Mouse (Mus musculus) thymus, postnatal 10 days (tissue): ENCODE data around the gene Mapk8ip1.

Source experiments
- DNase-seq, 2 experiments: peaks; one replicate each; pipeline ENCODE4 v3.0.0; 2021; ENCODE audit warnings: low spot score in 2 of 2

The Mapk8ip1 gene

DNA sequence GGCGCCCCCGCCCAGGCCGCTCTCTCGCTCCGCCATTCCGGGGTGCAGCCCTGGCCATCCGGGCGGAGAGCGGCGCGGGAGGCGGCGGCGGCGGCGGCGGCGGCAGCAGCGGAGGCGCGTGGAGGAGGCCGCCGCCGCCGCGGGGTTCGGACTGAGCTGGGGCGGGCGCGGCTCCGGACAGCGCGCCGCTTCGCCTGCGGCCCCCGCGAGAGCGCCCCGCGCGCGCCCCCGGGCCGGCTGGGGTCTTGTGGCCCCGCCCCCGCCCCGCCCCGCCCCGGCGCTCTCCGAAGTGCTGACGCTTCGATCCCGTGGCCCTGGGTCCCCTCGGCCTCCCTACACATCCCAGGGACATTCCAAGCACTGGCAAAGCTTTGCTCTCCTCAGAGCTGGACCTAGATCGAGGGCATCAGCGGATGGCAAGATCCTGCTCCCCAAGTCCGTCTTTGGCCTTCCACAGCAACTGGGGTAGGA lies at the start of gene Mapk8ip1:
Gene Mapk8ip1, minus strand, starts transcription at position 173 of the 471 bp plus-strand sequence.
- DNase-seq = no peak

GRCm38 (mm10) chr2:92447121-92447740 lies 46.2 kb upstream of the Mapk8ip1 start:
- no peak for DNase-seq

DNA sequence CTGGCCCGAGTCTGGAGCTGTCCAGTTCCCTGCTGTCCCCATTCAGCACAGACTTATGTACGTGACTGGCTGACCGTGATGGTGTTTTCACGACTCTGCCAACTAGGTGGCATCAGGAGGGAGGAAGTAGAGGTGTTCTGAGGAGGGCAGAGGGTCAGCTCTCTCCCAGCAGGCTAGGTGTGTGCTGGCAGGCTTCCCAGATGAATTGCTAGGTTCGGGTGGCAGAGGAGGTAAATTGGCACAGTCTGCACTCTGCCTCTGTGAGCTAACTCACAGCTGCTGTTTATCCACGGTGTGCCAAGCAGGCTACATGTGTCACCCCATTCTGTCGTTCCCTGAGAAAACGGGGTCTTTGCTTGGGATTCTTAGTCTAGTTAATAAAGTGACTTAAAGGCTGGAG lies 45.6 kb upstream of the Mapk8ip1 start:
- DNase-seq = no peak

DNA sequence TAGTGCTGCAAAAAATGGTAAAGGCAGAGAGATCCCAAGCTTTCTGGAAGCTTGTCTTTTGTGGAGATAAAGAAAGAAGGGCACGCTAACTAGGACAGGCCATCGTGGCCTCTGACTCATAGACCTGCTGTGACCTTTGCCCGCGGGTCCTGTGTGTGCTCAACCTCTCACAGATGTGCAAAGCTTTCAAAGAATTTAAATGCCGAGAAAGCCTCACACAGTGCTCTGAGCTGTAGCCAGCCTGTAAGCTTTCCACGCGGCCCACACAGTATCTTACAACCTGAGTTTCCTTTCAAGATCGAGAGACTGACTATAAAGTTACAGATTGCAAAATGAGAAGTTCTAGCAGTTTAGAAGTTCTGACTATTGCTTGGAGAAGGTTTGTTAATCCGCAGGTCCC lies 44.8 kb upstream of the Mapk8ip1 start:
- no peak for DNase-seq

GRCm38 (mm10) chr2:92444376-92444775 lies 43.3 kb upstream of the Mapk8ip1 start:
- no peak for DNase-seq

- DNase-seq = no peak
Observed at GRCm38 (mm10) chr2:92443313-92443712, 42.2 kb upstream of the Mapk8ip1 start.

DNA sequence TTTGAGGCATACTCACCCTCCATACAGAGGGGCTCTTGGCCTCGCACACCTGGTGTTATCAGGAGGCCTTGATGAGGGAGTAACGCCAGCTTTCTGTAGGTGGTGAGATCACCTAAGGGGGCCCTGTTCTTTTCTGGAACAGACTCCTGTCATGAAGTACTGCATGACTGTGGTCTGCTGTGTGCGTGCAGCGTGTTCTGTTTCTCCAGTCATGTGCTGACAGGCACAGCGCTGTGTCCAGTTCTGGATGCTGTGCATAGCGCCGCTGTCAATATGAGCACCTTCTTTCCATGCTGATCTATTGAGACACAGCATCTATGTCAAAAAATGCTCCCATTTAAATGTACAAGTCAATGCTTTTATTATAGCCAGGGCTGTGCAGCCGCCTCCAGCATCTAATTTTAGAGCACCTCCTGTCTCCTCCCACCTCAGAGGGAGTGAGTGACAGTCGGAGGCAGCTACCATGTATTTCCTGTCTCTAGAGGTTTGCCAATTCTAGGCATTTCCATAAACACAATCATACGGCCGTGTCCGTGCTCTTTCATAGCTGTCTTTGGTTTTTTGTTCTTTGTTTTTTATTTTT lies 41.4 kb upstream of the Mapk8ip1 start:
- DNase-seq = peak in 1 of 2 experiments; percentile 30

DNA sequence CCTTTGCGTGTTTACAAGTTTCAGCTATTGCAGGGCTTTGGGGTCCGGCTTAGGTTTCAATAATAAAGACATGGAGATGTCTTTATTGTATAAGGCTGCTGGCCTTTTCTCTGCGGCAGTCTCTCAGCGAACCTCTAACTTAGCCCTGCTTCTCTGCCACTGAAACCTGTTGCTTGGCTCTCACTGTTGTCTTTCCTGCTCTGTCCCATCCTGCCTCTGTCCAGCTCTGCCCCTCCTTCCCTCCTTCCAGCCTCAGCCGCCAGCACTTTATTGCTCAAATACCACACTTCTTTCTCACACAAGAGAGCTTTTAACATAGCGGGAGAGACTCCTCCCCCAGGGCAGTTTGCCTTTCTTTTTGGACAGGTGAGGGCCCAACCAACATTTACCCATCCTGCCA lies 39.4 kb upstream of the Mapk8ip1 start:
- DNase-seq = no peak

GRCm38 (mm10) chr2:92438567-92438966 lies 37.5 kb upstream of the Mapk8ip1 start:
- DNase-seq = no peak

DNA sequence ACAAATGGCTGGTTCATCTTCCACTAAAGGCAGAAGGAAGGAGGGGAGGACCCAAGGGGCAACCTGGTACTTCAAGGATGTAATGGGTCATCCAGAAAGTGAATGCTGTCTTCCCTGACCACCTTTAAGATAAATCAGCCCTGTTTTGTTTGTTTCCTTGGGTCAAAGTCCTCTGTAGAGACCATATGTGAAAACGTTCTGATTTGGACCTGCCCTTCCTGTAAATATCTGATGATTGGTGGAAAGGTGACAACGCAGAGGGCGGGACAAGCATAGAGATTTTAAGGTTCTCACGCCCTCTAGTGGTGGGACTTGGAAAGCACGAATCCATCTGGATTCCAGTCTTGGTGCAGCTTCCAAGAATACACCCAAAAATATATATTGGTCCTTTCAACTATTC lies 36.8 kb upstream of the Mapk8ip1 start:
- DNase-seq = peak; percentile 38 to 71

DNA sequence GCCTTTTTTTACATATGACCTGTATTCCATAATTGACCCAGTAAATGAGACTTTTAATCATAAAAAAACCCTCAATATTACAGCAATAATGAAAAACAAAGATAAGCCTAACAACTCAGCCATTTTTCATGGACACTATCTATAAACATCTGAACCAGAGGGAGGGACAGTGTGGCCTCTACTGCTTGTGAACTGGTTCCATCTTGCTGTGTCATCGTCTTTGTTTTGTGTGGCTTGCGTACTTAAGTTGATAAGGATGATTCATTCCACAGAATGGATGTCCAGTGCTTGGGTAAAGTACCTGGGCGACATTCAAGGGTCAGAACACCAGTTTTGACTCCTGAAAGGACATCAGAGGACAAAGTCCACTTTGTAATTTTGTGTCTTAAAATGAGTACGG lies 36.3 kb upstream of the Mapk8ip1 start:
- DNase-seq = no peak

- no peak for DNase-seq
Observed at GRCm38 (mm10) chr2:92435023-92435422, 34.0 kb upstream of the Mapk8ip1 start.

DNA sequence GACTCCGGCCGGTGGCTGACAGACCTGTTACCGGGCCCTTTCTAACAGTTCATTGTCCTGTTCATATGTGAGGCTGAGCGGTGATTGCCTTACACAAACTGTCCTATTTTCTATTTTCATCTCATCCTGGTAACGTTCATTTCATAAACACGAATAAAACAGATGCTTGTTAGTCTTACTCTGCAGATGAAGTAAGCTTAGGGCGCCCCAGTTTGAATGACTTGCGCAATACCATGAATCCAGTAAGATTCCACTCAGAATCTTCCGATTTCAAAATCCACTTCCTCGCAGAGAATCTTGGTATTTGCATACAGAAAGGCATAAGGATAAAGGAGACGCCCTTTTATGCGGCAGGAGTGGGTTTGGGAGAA lies 33.3 kb upstream of the Mapk8ip1 start:
- DNase-seq = no peak

DNA sequence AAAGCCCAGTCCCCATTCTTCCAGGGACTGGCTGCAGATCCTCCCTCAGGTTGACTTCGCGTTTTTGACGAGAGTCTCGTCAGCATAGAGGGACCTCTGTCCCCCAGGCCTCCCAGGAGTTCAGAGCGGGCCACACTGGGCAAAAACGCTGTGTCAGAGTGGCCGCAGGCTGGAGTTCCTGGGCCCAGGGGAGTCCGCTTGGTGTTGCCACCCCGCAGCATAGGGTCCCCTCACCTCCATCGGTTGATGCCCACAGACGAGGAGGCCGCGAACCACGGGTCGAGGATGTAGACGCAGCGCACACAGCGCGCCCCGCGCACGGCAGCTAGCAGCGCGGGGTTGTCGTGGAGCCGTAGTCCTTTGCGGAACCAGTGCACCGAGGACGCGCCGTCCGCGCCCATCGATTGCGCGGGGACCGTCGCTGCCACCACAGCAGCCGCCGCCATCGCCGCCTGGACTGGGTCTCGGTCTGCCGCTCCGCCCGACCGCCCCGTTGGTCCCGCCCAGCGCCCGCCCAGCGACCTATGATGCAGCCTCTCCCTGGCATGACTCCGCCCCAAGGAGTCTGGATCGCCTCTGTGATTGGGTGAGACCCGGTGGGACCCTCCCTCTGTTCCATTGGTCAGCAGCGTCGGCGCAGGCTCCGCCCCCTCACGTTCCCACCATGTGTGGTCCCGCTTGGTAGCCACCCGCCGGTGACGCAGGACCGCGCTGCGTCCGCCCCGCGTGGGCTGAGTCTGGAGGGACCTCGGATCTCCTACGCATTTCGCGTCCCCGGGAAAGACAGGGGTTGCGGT lies 32.7 kb upstream of the Mapk8ip1 start, which contains the start of gene Cry2:
Gene Cry2, minus strand, starts transcription at position 466 of the 797 bp plus-strand sequence.
- peak; percentile 96 to 97 for DNase-seq

DNA sequence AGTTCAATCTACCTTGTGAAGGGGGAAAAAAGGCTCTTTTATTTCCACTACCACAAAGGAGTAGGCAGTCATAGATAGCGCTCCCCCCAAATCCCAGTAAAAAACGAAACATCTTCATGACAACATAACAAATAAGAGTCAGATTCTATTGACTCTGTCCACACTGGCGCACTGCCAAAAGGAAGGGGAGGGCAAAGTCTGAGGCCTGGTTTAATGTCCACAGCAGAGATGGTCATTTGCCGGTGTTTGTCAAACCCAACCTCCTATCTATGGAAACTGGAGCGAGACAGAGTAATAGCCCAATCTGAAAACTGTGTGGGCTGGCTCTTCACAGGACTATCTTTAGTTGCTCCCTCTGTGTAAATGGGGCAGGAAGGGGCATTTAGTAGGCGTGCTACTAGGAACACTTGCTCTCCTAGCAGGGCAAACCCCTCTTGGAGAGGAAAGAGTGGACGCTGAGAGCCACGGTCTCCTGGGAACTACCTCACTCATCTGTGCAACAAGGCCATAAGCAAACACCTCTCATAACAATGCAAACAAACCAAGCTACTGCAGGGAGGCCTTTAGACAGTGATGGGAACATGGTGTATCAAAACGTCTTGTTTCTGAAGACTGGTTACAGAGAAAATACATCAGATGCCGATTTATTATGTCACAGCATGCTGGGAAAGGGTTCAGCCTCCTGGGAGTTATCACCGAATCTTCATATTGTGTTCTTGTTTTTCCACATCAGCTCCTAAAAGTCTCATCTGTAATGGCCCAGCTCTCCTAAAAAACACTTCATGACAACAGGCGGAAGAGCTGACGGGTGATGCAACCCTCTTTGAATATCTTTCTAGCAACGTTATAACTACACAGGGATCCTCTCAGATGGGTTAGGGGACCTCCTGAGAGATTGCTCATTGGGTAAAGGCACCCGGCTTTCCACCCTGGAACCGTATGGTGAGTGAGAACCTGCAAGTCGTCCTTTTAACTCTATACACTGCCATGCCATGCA lies 31.5 kb upstream of the Mapk8ip1 start:
- DNase-seq = no peak

- no peak for DNase-seq
Observed at GRCm38 (mm10) chr2:92431611-92432179, 30.6 kb upstream of the Mapk8ip1 start.

- DNase-seq = no peak
Observed at GRCm38 (mm10) chr2:92430723-92431541, 29.9 kb upstream of the Mapk8ip1 start.

DNA sequence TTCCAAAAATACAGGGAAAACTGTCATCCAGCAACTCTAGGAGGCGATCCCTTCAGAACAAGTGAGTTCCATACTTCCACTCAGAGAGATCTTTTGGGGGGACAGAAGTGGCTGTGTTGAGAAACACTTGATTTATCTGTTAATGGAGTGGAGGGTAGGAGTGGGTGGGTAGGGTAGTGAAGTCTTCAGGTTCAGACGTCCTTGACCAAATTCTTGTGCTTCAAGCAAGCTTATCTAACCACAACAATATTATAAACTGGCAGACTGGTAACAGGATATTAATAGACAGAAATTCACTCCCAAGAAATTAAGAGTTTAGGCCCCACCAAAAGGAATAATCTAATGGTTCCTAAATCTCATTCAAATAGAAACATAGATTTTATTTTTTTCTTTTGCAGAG lies 29.0 kb upstream of the Mapk8ip1 start:
- no peak for DNase-seq

DNA sequence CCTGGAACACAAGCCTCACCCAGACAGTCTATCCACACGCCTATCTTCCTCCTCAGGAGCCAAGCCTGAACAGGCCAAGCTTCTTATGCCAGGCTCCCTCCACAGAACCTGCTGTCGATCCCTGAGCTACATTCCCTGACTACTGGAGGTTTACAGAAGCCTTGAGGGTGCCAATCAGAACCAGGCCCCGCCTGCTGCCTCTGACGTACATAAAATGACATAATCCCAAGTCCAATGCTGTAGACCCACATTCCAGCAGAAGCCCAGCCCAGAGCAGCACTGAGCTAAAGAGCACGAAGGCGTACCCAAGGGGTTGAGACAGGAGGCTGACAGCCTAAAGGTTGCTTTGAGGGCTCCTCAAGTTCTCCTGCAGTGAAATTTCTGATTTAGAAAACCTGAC lies 26.8 kb upstream of the Mapk8ip1 start:
- DNase-seq = no peak

DNA sequence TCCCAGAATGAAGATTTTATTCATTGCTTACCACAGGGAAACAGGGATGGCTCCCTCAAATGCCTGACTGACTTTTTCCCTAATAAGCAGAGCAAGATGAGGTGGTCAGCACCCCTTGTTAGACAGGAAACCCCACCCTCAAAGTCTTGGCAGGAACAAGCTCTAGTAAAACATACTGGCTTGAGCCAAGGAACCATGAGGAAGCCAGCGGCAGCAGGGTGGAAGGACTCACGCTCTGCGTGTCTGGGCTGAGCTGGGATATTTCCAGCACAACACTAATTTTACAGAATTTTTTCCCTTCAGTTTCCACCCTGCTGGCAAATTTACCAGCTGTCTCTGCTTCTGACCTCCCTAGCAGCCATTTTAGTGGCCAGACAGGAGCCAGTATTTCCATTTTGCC lies 25.4 kb upstream of the Mapk8ip1 start:
- DNase-seq = no peak
